Mouse (Mus musculus) E14TG2a.4 (cell line): ENCODE measurements around the gene Tmc5.

Source experiments
- H3K27me3 ChIP-seq: 2 replicates; pipeline ENCODE4 v1.6.1; 2014; ENCODE audit warnings: low read length, control low read depth; ENCODE audit not compliant: insufficient read depth
- H3K36me3 ChIP-seq: 2 replicates; pipeline ENCODE4 v1.6.1; 2014; ENCODE audit warnings: low read length, control low read depth; ENCODE audit not compliant: insufficient read depth
- H3K4me1 ChIP-seq: replicated peaks from 2 replicates; pipeline ENCODE4 v1.6.1; 2014; ENCODE audit warnings: low read depth, low read length, control low read depth
- H3K4me3 ChIP-seq: replicated peaks from 2 replicates; pipeline ENCODE4 v1.5.1; 2014; ENCODE audit warnings: mild to moderate bottlenecking, low read length
- H3K9me3 ChIP-seq: 2 replicates; pipeline ENCODE4 v1.6.1; 2014; ENCODE audit warnings: low read length, control low read depth
- CTCF ChIP-seq: conservative IDR thresholded peaks from 2 replicates; pipeline ENCODE4 v1.5.1; 2014; ENCODE audit warnings: low read length
- NANOG ChIP-seq: IDR thresholded peaks from 2 replicates; pipeline ENCODE4 v1.6.1; 2014; ENCODE audit warnings: borderline replicate concordance, low read length, mixed read lengths
- POU5F1 ChIP-seq: IDR thresholded peaks from 2 replicates; pipeline ENCODE4 v1.6.1; 2014; ENCODE audit warnings: low read length, borderline replicate concordance

Gene Tmc5

GRCm38 (mm10) chr7:118691287-118691686, 94.2 kb downstream of the Tmc5 start:
- H3K4me1 ChIP-seq = peaks cover 8% of the 10 kb centered on the region
- no peak for TF ChIP-seq POU5F1
- no peak for TF ChIP-seq NANOG
- TF ChIP-seq CTCF = no peak
- no peaks in the 10 kb centered on the region for H3K27me3 ChIP-seq
- H3K9me3 ChIP-seq = no peaks in the 10 kb centered on the region
- H3K36me3 ChIP-seq = peaks cover 65% of the 10 kb centered on the region
- no peak overlapping the region for H3K4me3 ChIP-seq

GRCm38 (mm10) chr7:118696146-118696545, 99.0 kb downstream of the Tmc5 start:
- Histone ChIP-seq H3K4me3 (no peak overlapping the region), H3K9me3 (no peaks in the 10 kb centered on the region), H3K36me3 (peaks cover 72% of the 10 kb centered on the region), H3K4me1 (no peaks in the 10 kb centered on the region), H3K27me3 (no peaks in the 10 kb centered on the region)
- no peak for TF ChIP-seq CTCF
- TF ChIP-seq NANOG = no peak
- no peak for TF ChIP-seq POU5F1

- Histone ChIP-seq H3K36me3 (peaks cover 68% of the 10 kb centered on the region), H3K27me3 (no peaks in the 10 kb centered on the region), H3K4me3 (no peak overlapping the region), H3K9me3 (no peaks in the 10 kb centered on the region), H3K4me1 (no peaks in the 10 kb centered on the region)
- TF ChIP-seq CTCF (no peak), NANOG (no peak), POU5F1 (no peak)
Observed at GRCm38 (mm10) chr7:118697168-118697567, 100.1 kb downstream of the Tmc5 start.

GRCm38 (mm10) chr7:118698882-118699281, 101.8 kb downstream of the Tmc5 start:
- no peak for TF ChIP-seq NANOG
- no peak for TF ChIP-seq POU5F1
- TF ChIP-seq CTCF = no peak
- peaks cover 4% of the 10 kb centered on the region for H3K4me1 ChIP-seq
- H3K36me3 ChIP-seq = peaks cover 70% of the 10 kb centered on the region
- H3K9me3 ChIP-seq = no peaks in the 10 kb centered on the region
- H3K27me3 ChIP-seq = no peaks in the 10 kb centered on the region
- no peak overlapping the region for H3K4me3 ChIP-seq

GRCm38 (mm10) chr7:118703144-118703561, 106.1 kb downstream of the Tmc5 start:
- no peaks in the 10 kb centered on the region for H3K27me3 ChIP-seq
- H3K4me3 ChIP-seq = no peak overlapping the region
- H3K4me1 ChIP-seq = peaks cover 28% of the 10 kb centered on the region
- TF ChIP-seq NANOG (no peak), POU5F1 (no peak), CTCF (no peak)
- H3K9me3 ChIP-seq = no peaks in the 10 kb centered on the region
- peaks cover 33% of the 10 kb centered on the region for H3K36me3 ChIP-seq

GRCm38 (mm10) chr7:118704001-118704850, 107.1 kb downstream of the Tmc5 start:
- peak overlapping the region; percentile 91 for H3K4me3 ChIP-seq
- H3K27me3 ChIP-seq = no peaks in the 10 kb centered on the region
- H3K36me3 ChIP-seq = peaks cover 24% of the 10 kb centered on the region
- peaks cover 28% of the 10 kb centered on the region for H3K4me1 ChIP-seq
- no peak for TF ChIP-seq NANOG
- TF ChIP-seq POU5F1 = no peak
- TF ChIP-seq CTCF = no peak
- no peaks in the 10 kb centered on the region for H3K9me3 ChIP-seq

- H3K4me3 ChIP-seq = peak within 1 kb of the TSS; percentile 91
- H3K9me3 ChIP-seq = no peaks in the 10 kb centered on the region
- TF ChIP-seq NANOG = no peak
- TF ChIP-seq POU5F1 = 0 out of 2 replicates have a peak, but pooled peaks have one; percentile 24
- peaks cover 28% of the 10 kb centered on the region for H3K4me1 ChIP-seq
- peaks cover 20% of the 10 kb centered on the region for H3K36me3 ChIP-seq
- no peaks in the 10 kb centered on the region for H3K27me3 ChIP-seq
Observed at GRCm38 (mm10) chr7:118705101-118705961, 108.2 kb downstream of the Tmc5 start, which contains the start of gene Gde1. Gene Gde1, minus strand, starts transcription at chr7:118705778.

- Histone ChIP-seq H3K4me1 (peaks cover 31% of the 10 kb centered on the region), H3K36me3 (peaks cover 20% of the 10 kb centered on the region), H3K4me3 (peak overlapping the region; percentile 91), H3K27me3 (no peaks in the 10 kb centered on the region), H3K9me3 (no peaks in the 10 kb centered on the region)
- TF ChIP-seq NANOG (no peak), POU5F1 (no peak), CTCF (no peak)
Observed at GRCm38 (mm10) chr7:118706051-118706450, 109.0 kb downstream of the Tmc5 start.
